Mouse (Mus musculus): ENCODE results near the gene Traf7.

DNA sequence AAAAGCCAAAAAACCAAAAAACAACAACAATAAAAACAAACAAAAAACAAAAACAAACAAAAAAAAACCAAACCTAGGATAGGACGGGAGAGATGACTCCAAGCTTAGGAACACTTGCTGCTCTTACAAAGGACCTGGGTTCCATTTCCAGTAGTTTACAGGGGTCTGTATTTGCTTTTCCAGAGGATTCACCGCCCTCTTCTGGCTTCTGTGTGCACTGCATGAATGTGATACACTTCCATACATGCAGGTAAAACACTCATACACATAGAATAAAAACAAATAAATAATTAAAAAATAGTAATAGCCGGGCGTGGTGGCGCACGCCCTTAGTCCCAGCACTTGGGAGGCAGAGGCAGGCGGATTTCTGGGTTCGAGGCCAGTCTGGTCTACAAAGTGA, 11.2 kb upstream of the Traf7 start:
- TF ChIP-seq GATA1 (IDR thresholded peaks at IDR 0.05; ENCODE audit: low read length) (no peak), TAL1 (IDR thresholded peaks at IDR 0.05; ENCODE audit: low read length) (no peak)

Measured in erythroblast, embryonic 14.5 days (primary cell).